Mouse (Mus musculus): ENCODE results near the gene Ice2. TPM values are rescaled to one million over a fixed set of nuclear protein-coding genes. Genes with fewer than 3 reads are reported as not detected.

The Ice2 gene
- polyA plus RNA-seq, 2 experiments: 4.0 to 6.7 TPM

DNA sequence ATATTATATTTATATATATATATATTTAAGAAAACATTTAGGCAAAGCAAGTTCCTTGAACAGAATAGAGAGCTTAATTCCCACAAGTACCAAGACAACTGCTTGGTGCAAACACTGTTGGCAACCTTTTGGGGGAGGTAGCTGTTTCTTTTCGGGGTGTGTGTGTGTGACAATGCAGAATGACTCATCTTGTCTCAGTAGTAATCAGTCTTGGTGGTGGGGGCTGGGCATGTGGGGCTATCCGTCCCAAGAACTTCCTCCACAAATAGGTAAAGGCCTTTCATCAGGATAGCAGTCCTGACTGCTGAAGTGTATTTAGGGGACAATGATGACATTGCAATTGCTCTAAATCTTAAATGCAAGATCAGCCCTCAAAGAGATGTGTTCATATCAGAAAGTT lies 65.3 kb downstream of the Ice2 start:
- Histone ChIP-seq H3K27me3 (ENCODE audit: control insufficient read depth, insufficient read depth, low read length) (no peaks in the 10 kb centered on the region), H3K27ac (no peak overlapping the region), H3K4me1 (replicated peaks; ENCODE audit: control insufficient read depth in 2 of 2, insufficient read depth in 2 of 2, low read length in 1 of 2) (peaks cover 0 to 15% of the 10 kb centered on the region in 2 experiments; a peak in 2 of 4 replicates), H3K4me3 (ENCODE audit: insufficient read depth in 1 of 2, low read depth in 2 of 2, low read length in 2 of 2) (no peak overlapping the region), H3K9ac (replicated peaks) (no peak overlapping the region), H3K9me3 (ENCODE audit: control insufficient read depth, low read length) (no peaks in the 10 kb centered on the region), H3K4me2 (ENCODE audit: low read depth) (no peak overlapping the region), H3K36me3 (replicated peaks; ENCODE audit: control insufficient read depth, insufficient read depth, low read depth) (no peaks in the 10 kb centered on the region)
- DNase-seq (ENCODE audit: low read depth in 3 of 3, low spot score in 3 of 3) (no peak), ATAC-seq (ENCODE audit: insufficient read depth) (no peak)
- no peak for TF ChIP-seq EP300 (IDR thresholded peaks at IDR 0.05; ENCODE audit: low read depth)
- no peak for TF ChIP-seq CTCF (IDR thresholded peaks at IDR 0.05; ENCODE audit: low read depth)
- 35% methylated on average over 2 of the region's 2 CpGs for WGBS (ENCODE audit: insufficient replicate concordance)

DNA sequence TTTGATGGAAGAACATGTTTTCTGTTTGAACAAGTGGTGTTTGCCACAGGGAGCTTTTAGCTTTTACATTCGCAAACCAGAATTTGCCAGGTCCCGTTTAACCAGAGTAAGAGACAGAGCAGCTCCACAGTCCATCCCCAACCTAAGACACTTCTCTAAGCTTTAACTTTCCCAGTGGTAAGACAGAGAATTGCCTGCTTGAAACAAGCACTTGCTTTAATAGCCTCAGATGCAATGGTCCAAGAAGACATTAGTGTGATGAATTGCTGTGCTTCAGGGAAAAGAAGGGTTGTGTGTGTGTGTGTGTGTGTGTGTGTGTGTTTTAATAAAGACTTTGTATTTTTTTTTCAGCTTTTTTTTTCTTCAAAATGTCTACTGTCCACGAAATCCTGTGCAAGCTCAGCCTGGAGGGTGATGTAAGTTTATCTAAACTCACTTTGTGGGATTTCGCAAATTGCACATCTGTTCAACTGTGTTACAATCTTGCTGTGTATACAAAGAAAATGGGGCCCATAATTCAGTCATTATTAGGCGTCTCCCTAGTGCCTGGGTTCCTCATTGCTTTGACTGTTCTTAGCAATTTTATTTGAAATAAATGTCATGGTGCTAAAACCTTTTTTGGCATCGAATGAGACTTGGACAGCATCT lies 66.5 kb downstream of the Ice2 start:
- no peak for TF ChIP-seq CTCF (IDR thresholded peaks at IDR 0.05; ENCODE audit: low read depth)
- TF ChIP-seq EP300 (IDR thresholded peaks at IDR 0.05; ENCODE audit: low read depth): no peak
- H3K4me1 ChIP-seq (replicated peaks; ENCODE audit: control insufficient read depth in 2 of 2, insufficient read depth in 2 of 2, low read length in 1 of 2): peaks cover 0 to 9% of the 10 kb centered on the region in 2 experiments; a peak in 2 of 4 replicates
- H3K9ac ChIP-seq (replicated peaks): no peak overlapping the region
- ATAC-seq (ENCODE audit: insufficient read depth) (no peak), DNase-seq (ENCODE audit: low read depth in 3 of 3, low spot score in 3 of 3) (no peak)
- H3K27me3 ChIP-seq (ENCODE audit: control insufficient read depth, insufficient read depth, low read length): no peaks in the 10 kb centered on the region
- no peak overlapping the region for H3K4me3 ChIP-seq (ENCODE audit: insufficient read depth in 1 of 2, low read depth in 2 of 2, low read length in 2 of 2)
- H3K4me2 ChIP-seq (ENCODE audit: low read depth): no peak overlapping the region
- no peaks in the 10 kb centered on the region for H3K9me3 ChIP-seq (ENCODE audit: control insufficient read depth, low read length)
- no peaks in the 10 kb centered on the region for H3K36me3 ChIP-seq (replicated peaks; ENCODE audit: control insufficient read depth, insufficient read depth, low read depth)
- no peak overlapping the region for H3K27ac ChIP-seq
- WGBS (ENCODE audit: insufficient replicate concordance): 59% methylated on average over 6 of the region's 6 CpGs

DNA sequence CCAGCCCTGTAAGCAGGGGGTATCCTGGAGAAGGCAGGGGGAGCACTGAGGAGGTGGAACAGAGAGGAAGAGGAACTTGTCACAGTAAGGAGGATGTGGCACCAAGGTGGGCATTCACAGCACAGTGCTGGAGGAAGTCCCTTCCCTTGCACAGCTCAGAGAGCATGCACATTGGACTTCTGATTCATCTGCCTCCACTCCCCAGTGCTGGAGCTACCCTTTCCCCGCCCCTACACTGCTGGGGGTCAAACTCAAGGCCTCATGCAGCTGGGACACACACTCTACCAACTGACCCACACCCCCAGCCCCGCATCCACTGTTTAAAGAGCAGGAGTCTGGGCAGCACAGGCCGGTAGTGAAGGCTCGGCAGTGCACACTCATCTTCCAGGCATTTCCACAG lies 68.4 kb downstream of the Ice2 start:
- DNase-seq (ENCODE audit: low read depth in 3 of 3, low spot score in 3 of 3): no peak
- WGBS (ENCODE audit: insufficient replicate concordance): 51% methylated on average over 4 of the region's 4 CpGs

DNA sequence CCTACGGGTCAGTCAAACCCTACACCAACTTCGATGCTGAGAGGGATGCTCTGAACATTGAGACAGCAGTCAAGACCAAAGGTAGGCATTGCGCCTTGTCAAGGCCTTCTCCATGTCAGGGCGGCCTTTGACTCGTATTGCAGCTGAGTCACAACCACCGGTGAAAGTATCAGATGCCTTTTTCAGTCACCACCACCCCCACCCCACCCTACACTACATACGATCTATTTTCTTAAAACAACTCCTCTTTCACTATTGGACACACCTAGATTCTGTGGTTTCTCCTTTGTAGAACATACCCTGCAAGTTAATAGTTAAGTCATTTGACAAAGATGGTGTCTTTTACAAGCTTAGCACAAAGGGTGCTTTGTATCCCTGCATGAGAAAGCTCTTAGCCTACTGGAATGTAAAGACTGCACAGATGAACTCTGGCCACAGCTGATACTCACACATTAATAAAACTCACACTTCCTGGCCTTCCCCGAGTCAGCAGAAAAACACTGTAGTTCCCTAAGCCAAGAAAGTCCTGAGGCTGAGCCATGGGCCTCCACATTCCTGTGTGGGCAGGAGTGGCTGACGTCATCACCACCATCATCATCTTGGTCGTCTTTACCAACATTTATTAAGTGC lies 69.7 kb downstream of the Ice2 start:
- H3K27me3 ChIP-seq (ENCODE audit: control insufficient read depth, insufficient read depth, low read length): no peaks in the 10 kb centered on the region
- H3K4me1 ChIP-seq (replicated peaks; ENCODE audit: control insufficient read depth in 2 of 2, insufficient read depth in 2 of 2, low read length in 1 of 2): peaks cover 0 to 7% of the 10 kb centered on the region in 2 experiments; a peak in 2 of 4 replicates
- no peak for DNase-seq (ENCODE audit: low read depth in 3 of 3, low spot score in 3 of 3)
- TF ChIP-seq EP300 (IDR thresholded peaks at IDR 0.05; ENCODE audit: low read depth) (no peak), CTCF (IDR thresholded peaks at IDR 0.05; ENCODE audit: low read depth) (no peak)
- no peak for ATAC-seq (ENCODE audit: insufficient read depth)
- H3K36me3 ChIP-seq (replicated peaks; ENCODE audit: control insufficient read depth, insufficient read depth, low read depth): no peaks in the 10 kb centered on the region
- no peak overlapping the region for H3K4me3 ChIP-seq (ENCODE audit: insufficient read depth in 1 of 2, low read depth in 2 of 2, low read length in 2 of 2)
- no peak overlapping the region for H3K27ac ChIP-seq
- H3K9ac ChIP-seq (replicated peaks): no peak overlapping the region
- 57% methylated on average over 10 of the region's 10 CpGs for WGBS (ENCODE audit: insufficient replicate concordance)
- no peaks in the 10 kb centered on the region for H3K9me3 ChIP-seq (ENCODE audit: control insufficient read depth, low read length)
- no peak overlapping the region for H3K4me2 ChIP-seq (ENCODE audit: low read depth)

More for the DNA sequence above, 68.4 kb downstream of the Ice2 start:
- H3K4me3 ChIP-seq (ENCODE audit: insufficient read depth in 1 of 2, low read depth in 2 of 2, low read length in 2 of 2): no peak overlapping the region
- peak; percentile 26; the same call in 1 of the 2 replicates for ATAC-seq (ENCODE audit: insufficient read depth)
- peaks cover 0 to 7% of the 10 kb centered on the region in 2 experiments; a peak in 2 of 4 replicates for H3K4me1 ChIP-seq (replicated peaks; ENCODE audit: control insufficient read depth in 2 of 2, insufficient read depth in 2 of 2, low read length in 1 of 2)
- TF ChIP-seq CTCF (IDR thresholded peaks at IDR 0.05; ENCODE audit: low read depth) (no peak), EP300 (IDR thresholded peaks at IDR 0.05; ENCODE audit: low read depth) (no peak)
- no peaks in the 10 kb centered on the region for H3K36me3 ChIP-seq (replicated peaks; ENCODE audit: control insufficient read depth, insufficient read depth, low read depth)
- no peak overlapping the region for H3K27ac ChIP-seq
- H3K27me3 ChIP-seq (ENCODE audit: control insufficient read depth, insufficient read depth, low read length): no peaks in the 10 kb centered on the region
- no peaks in the 10 kb centered on the region for H3K9me3 ChIP-seq (ENCODE audit: control insufficient read depth, low read length)
- no peak overlapping the region for H3K4me2 ChIP-seq (ENCODE audit: low read depth)
- no peak overlapping the region for H3K9ac ChIP-seq (replicated peaks)

DNA sequence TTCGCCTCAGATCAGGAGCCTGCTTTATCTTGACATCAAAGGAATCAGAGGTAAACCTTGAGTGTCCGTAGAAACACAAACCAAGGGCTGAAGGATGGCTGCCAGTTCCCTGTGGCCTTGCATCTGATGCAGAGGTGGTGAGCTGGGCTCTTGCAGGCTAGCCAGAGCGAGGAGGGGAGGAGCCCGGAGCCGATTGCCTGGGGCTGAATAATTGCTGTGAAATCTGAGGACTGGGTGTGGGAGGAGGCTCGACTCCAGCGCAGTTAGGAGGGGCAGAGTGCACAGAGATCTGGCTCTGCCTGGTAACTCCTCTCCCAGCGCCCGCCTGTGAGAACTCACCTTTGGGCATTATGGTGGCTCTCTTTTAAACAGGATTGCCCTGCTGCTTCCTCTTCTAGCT lies 71.3 kb downstream of the Ice2 start:
- no peak overlapping the region for H3K4me2 ChIP-seq (ENCODE audit: low read depth)
- no peak overlapping the region for H3K9ac ChIP-seq (replicated peaks)
- no peak for DNase-seq (ENCODE audit: low read depth in 3 of 3, low spot score in 3 of 3)

More for the DNA sequence above, 71.3 kb downstream of the Ice2 start:
- Histone ChIP-seq H3K27ac (no peak overlapping the region), H3K36me3 (replicated peaks; ENCODE audit: control insufficient read depth, insufficient read depth, low read depth) (no peaks in the 10 kb centered on the region), H3K4me1 (replicated peaks; ENCODE audit: control insufficient read depth in 2 of 2, insufficient read depth in 2 of 2, low read length in 1 of 2) (peaks cover 0 to 7% of the 10 kb centered on the region in 2 experiments; a peak in 2 of 4 replicates), H3K27me3 (ENCODE audit: control insufficient read depth, insufficient read depth, low read length) (no peaks in the 10 kb centered on the region), H3K9me3 (ENCODE audit: control insufficient read depth, low read length) (no peaks in the 10 kb centered on the region), H3K4me3 (ENCODE audit: insufficient read depth in 1 of 2, low read depth in 2 of 2, low read length in 2 of 2) (no peak overlapping the region)
- 45% methylated on average over 9 of the region's 9 CpGs for WGBS (ENCODE audit: insufficient replicate concordance)
- ATAC-seq (ENCODE audit: insufficient read depth): no peak
- no peak for TF ChIP-seq CTCF (IDR thresholded peaks at IDR 0.05; ENCODE audit: low read depth)
- no peak for TF ChIP-seq EP300 (IDR thresholded peaks at IDR 0.05; ENCODE audit: low read depth)

Measured in liver, embryonic 14.5 days (tissue).